Mouse (Mus musculus): ENCODE data around the gene Dkk3.

- no peak for TF ChIP-seq CTCF (IDR thresholded peaks at IDR 0.05; ENCODE audit: extremely low read depth, insufficient read length, insufficient replicate concordance, low read depth, low read length)
- TF ChIP-seq POLR2A (IDR thresholded peaks at IDR 0.05; ENCODE audit: low read depth, low read length): no peak
Observed at GRCm38 (mm10) chr7:112140725-112141124, 18.1 kb downstream of the Dkk3 start.

Measured in small intestine, adult 2 months (tissue).